Mouse (Mus musculus) intestine, embryonic 15.5 days (tissue): ENCODE results near the gene Gm20911. TPM values are rescaled to one million over a fixed set of nuclear protein-coding genes. Genes with fewer than 3 reads are reported as not detected.
"Not testable (repeated sequence)": the region's sequence is repeated elsewhere in the genome, so short reads cannot be mapped to it uniquely, and the experiment has no call there.

Source experiments
- ATAC-seq: fragments of 200-750 bp; cut with Nextera tagmentation; 2 replicates; pipeline ENCODE4 v1.8.0; 2017; ENCODE audit warnings: moderate TSS enrichment, moderate library complexity
- H3K27ac ChIP-seq: fragments of 300-500 bp; sonication (generic); 2 replicates; pipeline ENCODE4 v1.5.1; 2015; ENCODE audit warnings: mild to moderate bottlenecking, inconsistent platforms
- H3K27me3 ChIP-seq: fragments of 300-500 bp; sonication (generic); replicated peaks from 2 replicates; pipeline ENCODE4 v1.6.1; 2015; ENCODE audit warnings: inconsistent platforms
- H3K36me3 ChIP-seq: fragments of 300-500 bp; sonication (generic); 2 replicates; pipeline ENCODE4 v1.6.1; 2015; ENCODE audit warnings: inconsistent platforms
- H3K4me1 ChIP-seq: fragments of 300-500 bp; sonication (generic); replicated peaks from 2 replicates; pipeline ENCODE4 v1.6.1; 2015; ENCODE audit warnings: inconsistent platforms
- H3K4me2 ChIP-seq: fragments of 300-500 bp; sonication (generic); replicated peaks from 2 replicates; pipeline ENCODE4 v1.6.1; 2015; ENCODE audit warnings: mild to moderate bottlenecking, inconsistent platforms
- H3K4me3 ChIP-seq: fragments of 300-500 bp; sonication (generic); replicated peaks from 2 replicates; pipeline ENCODE4 v1.5.1; 2015; ENCODE audit warnings: inconsistent platforms
- H3K9ac ChIP-seq: fragments of 300-500 bp; sonication (generic); 2 replicates; pipeline ENCODE4 v1.6.1; 2015; ENCODE audit warnings: inconsistent platforms
- H3K9me3 ChIP-seq: fragments of 300-500 bp; sonication (generic); 2 replicates; pipeline ENCODE4 v1.6.1; 2016; ENCODE audit warnings: inconsistent platforms
- WGBS: fragments of 180-500 bp; shearing (Covaris S2); methylation state at CpG from one replicate; pipeline ENCODE4 v1.1.7; 2015; 5-methylcytosine and 5-hydroxymethylcytosine counted together
- polyA plus RNA-seq: library from polyadenylated mRNA; unstranded; fragments of >200 nt; fragmentation: Nextera tagmentation; extraction: Ambion mirVana; gene quantifications from 2 replicates; pipeline ENCODE4 v1.2.1, GENCODE M21; 2015

The Gm20911 gene
- polyA plus RNA-seq = not detected in 2 replicates

GRCm38 (mm10) chrY:81457707-81458106 lies at the start of gene Gm20911:
TSS of gene Gm20911 (plus strand) at chrY:81458007.
- not testable (repeated sequence) for H3K27me3 ChIP-seq, H3K4me3 ChIP-seq, H3K36me3 ChIP-seq, H3K4me1 ChIP-seq, H3K9me3 ChIP-seq, H3K27ac ChIP-seq, ATAC-seq, H3K9ac ChIP-seq, H3K4me2 ChIP-seq
- no CpG with 5 or more reads among the region's 6 CpGs for WGBS
